Mouse (Mus musculus) ES-CJ7 (cell line): Measurements from ENCODE around the gene Med12l.

Source experiments
- DNase-seq: peaks from one replicate; pipeline ENCODE4 v3.0.0; 2011; ENCODE audit warnings: low read depth, low spot score

The Med12l gene

GRCm38 (mm10) chr3:59312610-59313009 lies 307.0 kb downstream of the Med12l start:
- DNase-seq: no peak

GRCm38 (mm10) chr3:59316077-59316476 lies 310.5 kb downstream of the Med12l start:
- no peak for DNase-seq

GRCm38 (mm10) chr3:59321278-59321876 lies 315.8 kb downstream of the Med12l start:
- peak; percentile 62 for DNase-seq

GRCm38 (mm10) chr3:59328526-59328925 lies 322.9 kb downstream of the Med12l start:
- DNase-seq: no peak

GRCm38 (mm10) chr3:59341647-59342427 lies 336.2 kb downstream of the Med12l start:
- no peak for DNase-seq

- no peak for DNase-seq
These were observed 337.4 kb downstream of the Med12l start for GRCm38 (mm10) chr3:59343026-59343425.

- DNase-seq: peak; percentile 74
These were observed 338.7 kb downstream of the Med12l start, which contains the start of gene Igsf10 for GRCm38 (mm10) chr3:59344065-59344905. Gene Igsf10, minus strand, starts transcription at chr3:59344394.

- DNase-seq: no peak
These were observed 346.1 kb downstream of the Med12l start for GRCm38 (mm10) chr3:59351768-59352167.

GRCm38 (mm10) chr3:59354156-59354555 lies 348.5 kb downstream of the Med12l start:
- DNase-seq: no peak

- no peak for DNase-seq
These were observed 354.5 kb downstream of the Med12l start for GRCm38 (mm10) chr3:59360102-59360501.

GRCm38 (mm10) chr3:59361895-59362294 lies 356.3 kb downstream of the Med12l start:
- no peak for DNase-seq
